Mouse (Mus musculus) neural tube, embryonic 10.5 days (tissue): ENCODE results near the gene Babam2.

ENCODE experiments used
- DNase-seq: peaks from one replicate; pipeline ENCODE4 v3.0.0-alpha.2; 2017; ENCODE audit warnings: low spot score; ENCODE audit errors: extremely low spot score

Gene Babam2

GRCm38 (mm10) chr5:31880457-31880856, 183.0 kb downstream of the Babam2 start:
- no peak for DNase-seq

- DNase-seq, result no peak
These were observed 184.8 kb downstream of the Babam2 start for GRCm38 (mm10) chr5:31882297-31882696.

GRCm38 (mm10) chr5:31884962-31885361, 187.5 kb downstream of the Babam2 start:
- no peak for DNase-seq

GRCm38 (mm10) chr5:31887590-31887989, 190.1 kb downstream of the Babam2 start:
- no peak for DNase-seq

GRCm38 (mm10) chr5:31888341-31888740, 190.9 kb downstream of the Babam2 start:
- no peak for DNase-seq

- DNase-seq, result no peak
These were observed 195.1 kb downstream of the Babam2 start for GRCm38 (mm10) chr5:31892631-31893030.

- DNase-seq, result no peak
These were observed 202.4 kb downstream of the Babam2 start for GRCm38 (mm10) chr5:31899901-31900300.

GRCm38 (mm10) chr5:31902144-31902543, 204.7 kb downstream of the Babam2 start:
- no peak for DNase-seq

- DNase-seq, result no peak
These were observed 205.4 kb downstream of the Babam2 start for GRCm38 (mm10) chr5:31902891-31903290.

- DNase-seq, result no peak
These were observed 207.6 kb downstream of the Babam2 start for GRCm38 (mm10) chr5:31904968-31905683.

- no peak for DNase-seq
These were observed 208.3 kb downstream of the Babam2 start for GRCm38 (mm10) chr5:31905808-31906207.

GRCm38 (mm10) chr5:31906286-31906951, 208.9 kb downstream of the Babam2 start:
- DNase-seq, result no peak

GRCm38 (mm10) chr5:31907959-31908358, 210.5 kb downstream of the Babam2 start:
- no peak for DNase-seq

- DNase-seq, result no peak
These were observed 211.3 kb downstream of the Babam2 start for GRCm38 (mm10) chr5:31908818-31909217.

GRCm38 (mm10) chr5:31916241-31916640, 218.8 kb downstream of the Babam2 start:
- no peak for DNase-seq

- DNase-seq, result no peak
These were observed 221.1 kb downstream of the Babam2 start for GRCm38 (mm10) chr5:31918566-31918965.

- DNase-seq, result no peak
These were observed 222.6 kb downstream of the Babam2 start for GRCm38 (mm10) chr5:31920129-31920528.

- DNase-seq, result no peak
These were observed 223.4 kb downstream of the Babam2 start for GRCm38 (mm10) chr5:31920890-31921289.

- DNase-seq, result no peak
These were observed 226.6 kb downstream of the Babam2 start for GRCm38 (mm10) chr5:31924075-31924474.

GRCm38 (mm10) chr5:31926551-31926950, 229.1 kb downstream of the Babam2 start:
- DNase-seq, result no peak

- no peak for DNase-seq
These were observed 231.5 kb downstream of the Babam2 start for GRCm38 (mm10) chr5:31929007-31929406.

- no peak for DNase-seq
These were observed 233.7 kb downstream of the Babam2 start for GRCm38 (mm10) chr5:31931127-31931625.

GRCm38 (mm10) chr5:31931637-31932036, 234.2 kb downstream of the Babam2 start:
- DNase-seq, result no peak
